Mouse (Mus musculus) adrenal gland, postnatal 36 days (tissue): ENCODE data around the gene Sap30l. TPM values are rescaled to one million over a fixed set of nuclear protein-coding genes. Genes with fewer than 3 reads are reported as not detected.
A peak's percentile ranks its signal among the peaks of the same experiment; 100 is the strongest.

ENCODE experiments used
- DNase-seq, 2 experiments: peaks; one replicate each; pipeline ENCODE4 v3.0.0; 2021; ENCODE audit warnings: mixed read lengths in 1 of 2
- long read RNA-seq, 2 experiments: library from polyadenylated mRNA; stranded (forward); transcript quantifications; one replicate each; pipeline ENCODE4 v2.0.0; 2021; ENCODE audit warnings: borderline sequencing depth in 2 of 2
- total RNA-seq, 2 experiments: library from RNA; stranded (reverse); gene quantifications; 2 replicates each; pipeline ENCODE4 v1.2.3; 2021

The Sap30l gene
- total RNA-seq: 10 to 100 TPM; 52.4 to 60.4 TPM
- long read RNA-seq, experiment 1, transcript Sap30l-201 (4 exons, 1,151 nt): major isoform, 116 of 129 reads
- long read RNA-seq, experiment 1, partial matches to known transcripts: 12 of 129 reads
- long read RNA-seq, experiment 1, other reads (novel, unspliced or antisense): 1 of 129 reads
- long read RNA-seq, experiment 2, transcript Sap30l-201 (4 exons, 1,151 nt): major isoform, 44 of 48 reads
- long read RNA-seq, experiment 2, partial matches to known transcripts: 3 of 48 reads
- long read RNA-seq, experiment 2, other reads (novel, unspliced or antisense): 1 of 48 reads

- DNase-seq: peak; percentile 98 to 99
Observed at GRCm38 (mm10) chr11:57800971-57801765, at the start of gene Sap30l. TSS of gene Sap30l (plus strand) at chr11:57801637.

GRCm38 (mm10) chr11:57753538-57754203, 47.8 kb upstream of the Sap30l start:
- DNase-seq: no peak

DNA sequence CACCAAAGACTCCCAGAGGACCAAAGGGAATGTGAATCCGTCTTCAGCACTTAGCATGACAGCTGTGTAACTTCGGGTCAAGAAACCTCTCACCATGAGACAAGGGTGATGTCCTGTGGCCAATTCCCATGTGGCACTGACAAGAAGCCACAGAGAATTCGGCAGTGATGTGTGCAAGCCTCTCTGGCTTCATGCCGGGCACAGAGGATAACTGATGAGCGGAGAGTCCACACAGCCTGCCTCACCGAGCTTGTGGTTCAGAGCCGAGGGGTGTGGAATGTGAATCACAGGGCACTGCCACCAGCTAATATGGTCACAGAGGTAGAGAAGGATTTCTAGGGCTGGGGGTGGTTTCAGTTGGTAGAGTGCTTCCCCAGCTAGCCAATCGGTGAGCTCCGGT, 42.8 kb upstream of the Sap30l start:
- no peak for DNase-seq

DNA sequence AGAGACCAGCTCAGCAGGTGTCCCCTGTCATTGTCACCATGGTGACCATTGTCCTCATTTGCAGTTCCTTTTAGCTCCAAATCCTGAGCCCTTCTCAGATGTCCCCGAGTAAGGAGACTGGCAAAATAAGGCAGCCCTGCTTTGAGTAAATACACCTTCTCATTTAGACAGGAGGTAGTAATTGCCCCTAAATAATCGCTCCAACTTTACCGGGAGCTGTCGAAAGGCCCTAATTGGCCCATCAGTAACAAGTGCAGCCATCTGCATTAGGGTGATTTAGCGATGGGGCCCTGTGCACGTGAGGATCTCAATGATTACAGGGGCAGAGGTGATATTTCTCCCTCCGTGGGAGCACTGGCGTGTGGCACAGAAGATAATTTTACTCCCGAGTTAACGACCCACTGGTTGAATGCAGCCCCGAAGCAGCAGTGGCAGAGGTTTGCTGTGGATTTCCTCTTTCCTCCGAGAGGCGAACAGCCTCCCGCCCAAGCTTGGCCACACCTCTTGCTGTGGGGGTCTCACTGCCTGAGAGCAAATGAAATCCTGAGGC, 40.9 kb upstream of the Sap30l start:
- DNase-seq: no peak

DNA sequence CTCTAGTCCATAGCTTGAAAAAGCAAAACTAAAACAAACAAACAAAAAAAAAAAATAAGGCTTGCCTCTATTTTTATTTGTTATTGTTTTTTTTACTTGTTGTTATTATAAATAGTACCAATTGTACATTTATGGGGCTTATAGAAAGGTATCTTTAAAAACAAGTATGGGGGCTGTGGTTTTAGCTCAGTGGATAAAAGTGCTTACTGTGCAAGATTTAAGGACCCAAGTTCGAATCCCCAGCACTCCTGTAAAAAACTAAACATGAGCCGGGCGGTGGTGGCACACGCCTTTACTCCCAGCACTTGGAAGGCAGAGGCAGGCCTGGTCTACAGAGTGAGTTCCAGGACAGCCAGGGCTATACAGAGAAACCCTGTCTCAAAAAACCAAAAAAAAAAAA, 40.1 kb upstream of the Sap30l start:
- no peak for DNase-seq

DNA sequence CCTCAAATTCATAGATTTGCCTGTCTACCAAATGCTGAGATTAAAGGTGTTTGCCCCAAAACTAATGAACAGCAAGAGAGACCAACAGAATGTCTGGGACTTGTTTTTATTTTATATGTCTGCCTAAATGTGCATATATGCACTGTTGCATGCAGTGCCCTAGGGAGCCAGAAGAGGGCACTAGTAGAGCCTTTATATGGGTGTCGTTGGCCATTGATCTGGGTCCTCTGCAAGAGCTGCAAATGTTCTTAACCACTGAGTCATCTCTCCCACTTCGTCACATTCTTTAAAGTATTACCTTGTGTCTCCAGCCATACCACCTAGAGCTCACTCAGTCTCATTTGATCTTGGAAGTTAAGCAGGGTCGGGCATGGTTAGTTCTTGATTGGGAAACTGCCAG, 37.3 kb upstream of the Sap30l start:
- DNase-seq: no peak

GRCm38 (mm10) chr11:57766617-57767016, 34.8 kb upstream of the Sap30l start:
- DNase-seq: no peak

DNA sequence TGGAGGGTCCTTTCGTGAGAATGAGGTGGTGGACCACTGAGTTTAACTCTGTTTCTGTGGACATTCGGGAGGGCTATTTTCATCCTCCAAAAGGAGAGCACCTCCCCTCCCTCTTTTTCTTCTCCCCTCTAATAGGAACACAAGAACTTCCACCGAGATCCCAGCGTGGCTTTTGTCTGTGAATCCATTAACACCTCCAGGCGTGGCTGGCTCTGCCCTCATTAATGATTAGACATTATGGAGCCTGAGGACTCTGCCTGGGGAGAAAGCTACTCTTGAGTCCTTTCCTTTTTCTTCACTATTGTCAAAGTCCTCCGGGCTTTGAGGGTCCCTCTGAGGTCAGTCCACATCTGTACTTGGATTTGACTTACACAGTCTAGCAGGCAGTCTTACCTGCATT, 34.3 kb upstream of the Sap30l start:
- no peak for DNase-seq

GRCm38 (mm10) chr11:57770776-57771175, 30.7 kb upstream of the Sap30l start:
- DNase-seq: no peak

GRCm38 (mm10) chr11:57771676-57772075, 29.8 kb upstream of the Sap30l start:
- DNase-seq: no peak

DNA sequence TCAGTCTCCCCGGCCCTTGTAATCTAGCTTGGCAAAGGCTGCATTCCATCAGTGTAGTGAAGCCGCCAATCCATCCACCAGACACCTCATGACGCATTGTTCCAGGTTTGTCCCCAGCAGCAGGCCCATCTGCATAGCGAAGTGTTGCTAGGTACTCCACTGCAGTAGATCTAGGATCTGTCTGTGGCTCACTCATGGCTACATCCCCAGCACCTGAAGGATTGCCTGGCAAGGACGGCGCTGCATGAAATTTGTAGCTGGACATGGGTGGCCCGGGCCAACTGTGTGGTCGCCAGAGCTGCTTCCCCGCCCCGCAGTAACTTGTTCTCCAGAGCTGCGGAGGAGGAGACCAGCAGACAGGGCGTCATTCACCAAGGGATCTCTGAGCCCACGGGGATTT, 28.0 kb upstream of the Sap30l start:
- no peak for DNase-seq

DNA sequence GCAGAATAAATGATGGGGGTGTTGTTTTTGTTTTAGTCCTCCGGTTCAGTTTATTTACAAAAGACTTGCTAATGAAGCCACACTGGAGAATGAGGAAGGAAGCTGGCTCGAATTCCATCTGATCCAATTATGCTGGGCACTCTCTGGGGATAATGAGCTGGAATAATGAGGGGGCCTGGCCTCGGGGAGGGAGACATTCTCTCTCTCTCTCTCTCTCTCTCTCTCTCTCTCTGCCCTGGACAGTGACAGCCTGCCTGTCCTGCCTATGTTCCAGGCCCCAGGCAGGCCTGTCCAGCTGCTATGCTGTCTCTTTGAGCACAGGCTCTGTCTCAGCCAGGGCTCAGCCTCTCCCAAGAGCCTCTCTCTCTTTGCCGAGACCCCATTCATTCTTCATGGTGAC, 27.5 kb upstream of the Sap30l start:
- no peak for DNase-seq

DNA sequence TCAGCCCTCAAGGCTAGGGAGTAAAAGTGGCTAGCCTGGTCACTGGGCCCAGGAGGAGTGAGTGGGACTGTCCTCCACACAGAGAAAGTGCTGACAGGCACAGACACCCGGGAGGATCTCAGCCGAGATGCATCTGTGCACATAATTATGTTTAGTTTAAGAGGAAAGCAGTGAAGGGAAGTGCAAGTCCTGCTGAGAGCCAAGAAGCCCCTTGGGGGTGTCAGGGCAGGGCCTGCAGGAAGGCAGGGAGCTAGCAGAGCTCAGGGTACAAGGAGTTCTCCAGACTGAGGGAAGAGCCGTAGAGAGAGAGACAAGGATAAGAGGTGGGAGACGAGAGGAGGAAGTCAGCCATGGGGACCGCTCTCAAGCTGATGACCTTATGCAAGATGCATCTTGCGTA, 25.6 kb upstream of the Sap30l start:
- DNase-seq: no peak

DNA sequence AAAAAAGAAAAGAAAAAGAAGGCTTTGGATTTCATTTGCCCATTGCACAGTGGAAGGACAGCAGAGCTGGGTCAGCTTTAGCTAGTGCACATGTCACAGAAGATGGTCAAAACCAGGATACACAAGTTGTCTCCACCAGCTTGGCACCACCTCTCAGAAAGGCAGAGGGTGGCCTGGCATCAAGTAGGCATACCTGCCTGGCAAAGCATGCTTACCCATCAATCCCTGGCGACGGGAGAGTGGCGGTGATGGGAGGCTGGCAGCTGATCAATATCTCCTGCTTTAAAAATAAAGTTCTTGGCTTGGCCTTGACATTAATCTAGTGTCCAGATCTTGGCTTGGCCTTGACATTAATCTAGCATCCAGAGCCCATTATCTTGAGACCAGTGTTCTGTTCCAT, 24.9 kb upstream of the Sap30l start:
- peak in 1 of 2 experiments; percentile 11 for DNase-seq

- DNase-seq: peak; percentile 43 to 66
Observed at GRCm38 (mm10) chr11:57778349-57778748, 23.1 kb upstream of the Sap30l start.

GRCm38 (mm10) chr11:57779824-57780223, 21.6 kb upstream of the Sap30l start:
- no peak for DNase-seq

- DNase-seq: peak; percentile 42 to 52
Observed at GRCm38 (mm10) chr11:57786616-57787418, 14.6 kb upstream of the Sap30l start.

GRCm38 (mm10) chr11:57787913-57788312, 13.5 kb upstream of the Sap30l start:
- DNase-seq: peak; percentile 66 to 79

- peak in 1 of 2 experiments; percentile 10 for DNase-seq
Observed at GRCm38 (mm10) chr11:57790866-57791535, 10.4 kb upstream of the Sap30l start.

DNA sequence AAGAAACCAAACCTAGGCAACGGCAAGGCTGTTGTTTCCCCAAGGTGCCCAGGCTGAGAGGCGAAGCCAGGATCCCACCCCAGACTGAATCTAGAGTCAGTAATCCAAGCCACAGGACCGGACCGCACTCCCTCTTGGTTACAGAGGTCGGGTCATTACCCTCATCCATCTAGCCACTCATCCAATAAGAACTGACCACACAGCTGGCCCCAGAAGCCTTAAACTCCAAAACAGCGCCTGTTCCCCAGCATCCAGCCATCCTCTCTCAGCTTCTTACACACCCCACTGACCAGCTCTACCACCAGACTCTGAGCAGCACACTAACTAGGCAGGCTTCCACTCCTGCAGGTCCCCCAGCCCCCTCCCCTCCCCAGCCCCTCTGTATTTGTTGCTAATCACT, 6.4 kb upstream of the Sap30l start:
- no peak for DNase-seq

GRCm38 (mm10) chr11:57797828-57798227, 3.6 kb upstream of the Sap30l start:
- DNase-seq: no peak
